Mouse (Mus musculus) megakaryocyte, embryonic 14.5 days (primary cell): ENCODE results near the gene Gphb5.

Experiments
- FLI1 ChIP-seq: IDR thresholded peaks from 2 replicates; pipeline ENCODE4 v1.6.1; 2012; ENCODE audit warnings: low read length, inconsistent platforms, mixed read lengths
- GATA1 ChIP-seq: IDR thresholded peaks from 3 replicates; pipeline ENCODE4 v1.6.1; 2012; ENCODE audit warnings: mixed read lengths, low read length, inconsistent platforms, borderline replicate concordance

DNA sequence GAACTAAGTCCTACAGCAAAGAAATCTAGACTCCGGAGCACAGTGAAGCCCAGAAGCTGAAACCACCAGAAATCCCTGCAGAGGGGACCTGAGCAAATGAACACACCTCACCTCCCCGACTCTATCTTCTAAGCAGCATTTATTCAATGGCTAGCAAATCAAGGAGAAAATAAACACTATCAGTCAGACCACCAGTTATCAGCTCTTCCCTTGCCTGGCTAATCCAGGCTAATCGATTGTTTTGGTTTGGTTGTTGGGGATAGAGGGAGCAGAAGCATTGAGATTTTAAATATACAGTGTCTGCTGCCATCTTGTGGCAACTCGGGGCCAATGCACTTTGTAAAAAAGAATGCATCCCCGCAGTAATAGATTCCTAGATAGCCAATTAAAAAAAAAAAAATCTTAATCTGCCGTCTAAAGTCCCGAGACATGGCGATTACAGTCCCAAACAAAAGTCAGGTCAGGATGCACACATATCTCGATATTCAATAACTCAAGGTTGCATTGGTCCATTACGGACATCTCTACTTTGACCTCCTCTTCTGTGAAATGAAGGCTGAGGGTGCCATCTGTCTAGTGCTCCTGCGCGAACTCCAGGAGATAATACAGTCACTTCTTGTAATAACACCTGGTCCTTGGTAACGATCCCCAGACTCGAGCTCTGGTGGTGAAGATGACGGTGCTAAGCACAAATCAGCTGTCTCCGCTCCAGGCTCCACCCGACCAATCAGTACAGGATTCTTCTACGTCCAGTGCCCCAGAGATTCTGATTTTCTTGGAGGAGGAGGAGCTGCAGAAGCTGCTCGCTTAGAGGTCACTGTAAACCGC, 27.1 kb downstream of the Gphb5 start:
- no peak for TF ChIP-seq GATA1
- TF ChIP-seq FLI1 = no peak
